Mouse (Mus musculus) left cerebral cortex, postnatal 4 days (tissue): ENCODE data around the gene 5730522E02Rik. TPM values are rescaled to one million over a fixed set of nuclear protein-coding genes. Genes with fewer than 3 reads are reported as not detected.

ENCODE experiments used
- DNase-seq: peaks from one replicate; pipeline ENCODE4 v3.0.0-alpha.2; 2022
- intact Hi-C: fragments of 180-260 bp; cut with DNase I; formaldehyde crosslinking; loops from one replicate; pipeline ENCODE4 v1.15.1; 2025
- total RNA-seq, 2 experiments: library from RNA; stranded (reverse); gene quantifications; 2 replicates each; pipeline ENCODE4 v1.2.3; 2021

Gene 5730522E02Rik
- total RNA-seq, 2 experiments from 2014 or later, result 22.6 to 24.0 TPM

DNA sequence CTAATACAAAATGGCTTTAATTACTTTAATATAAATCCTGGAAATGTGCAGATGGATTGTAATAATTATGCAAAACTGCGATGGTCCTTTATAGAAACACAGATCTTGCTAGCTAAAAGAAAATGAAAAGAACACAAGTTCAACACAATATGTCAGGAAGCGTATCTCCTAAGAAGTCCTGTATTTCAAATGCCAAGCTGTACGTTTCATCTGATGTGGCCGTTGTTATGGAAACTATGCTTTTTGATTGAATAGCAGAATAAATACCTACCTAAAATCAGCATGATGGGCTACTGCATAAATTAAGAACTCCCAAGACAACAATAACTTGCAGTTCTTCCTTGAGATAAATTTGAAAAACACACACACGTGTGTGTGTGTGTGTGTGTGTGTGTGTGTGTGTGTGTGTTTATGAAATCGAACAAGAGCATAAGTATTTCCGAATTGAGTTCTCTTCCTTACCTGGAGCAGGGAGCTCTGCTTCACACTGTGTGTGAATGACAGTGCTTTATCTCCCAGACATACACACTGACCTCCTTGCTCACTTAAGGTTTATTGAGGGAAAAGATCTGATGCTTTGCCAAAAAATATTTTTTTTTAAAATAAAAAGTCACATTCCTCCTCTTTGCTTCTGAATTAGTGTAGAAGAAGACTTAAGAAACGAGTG is 149.0 kb downstream of the 5730522E02Rik start:
- no peak for DNase-seq
- intact Hi-C loops, result no loop called here

DNA sequence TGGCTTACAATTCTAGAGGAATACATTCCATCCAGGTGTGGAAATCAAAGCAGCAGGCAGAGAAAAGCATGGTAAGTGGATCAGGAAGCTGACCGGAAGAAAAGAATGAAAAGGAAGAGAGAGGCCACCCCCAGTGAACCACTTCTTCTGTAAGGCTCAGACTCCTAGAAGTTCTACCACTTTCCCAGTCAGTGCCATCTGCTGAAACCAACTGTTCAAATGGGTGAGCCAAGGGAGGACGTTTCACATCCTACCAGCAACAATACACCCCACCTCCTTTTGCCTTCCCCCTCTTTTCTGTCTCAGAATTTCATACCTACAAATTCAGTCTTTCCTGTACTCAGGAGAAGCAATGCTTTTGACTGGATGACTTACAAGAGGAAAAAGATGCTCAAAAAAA is 197.0 kb downstream of the 5730522E02Rik start:
- intact Hi-C loops, result no loop called here
- DNase-seq, result no peak

DNA sequence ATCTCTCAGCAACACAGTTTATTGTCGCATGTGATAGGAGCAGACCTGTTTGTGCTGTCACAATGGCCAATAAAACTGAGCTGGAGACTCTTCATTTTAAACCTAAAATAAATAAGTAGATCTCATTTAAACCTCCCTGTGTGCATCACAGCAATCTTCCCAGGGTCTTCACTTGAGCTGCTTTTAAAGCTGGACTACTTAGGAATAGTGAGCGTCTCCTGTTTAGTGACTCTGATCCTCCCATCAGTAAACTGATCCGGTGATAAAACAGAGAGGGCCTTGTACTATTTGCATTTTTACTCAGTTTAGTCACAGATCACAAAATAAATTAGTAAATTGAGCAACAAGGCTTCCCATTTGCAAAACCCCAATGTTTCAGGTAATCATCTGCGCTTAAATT is 206.5 kb downstream of the 5730522E02Rik start:
- intact Hi-C loops, result no loop called here
- no peak for DNase-seq

DNA sequence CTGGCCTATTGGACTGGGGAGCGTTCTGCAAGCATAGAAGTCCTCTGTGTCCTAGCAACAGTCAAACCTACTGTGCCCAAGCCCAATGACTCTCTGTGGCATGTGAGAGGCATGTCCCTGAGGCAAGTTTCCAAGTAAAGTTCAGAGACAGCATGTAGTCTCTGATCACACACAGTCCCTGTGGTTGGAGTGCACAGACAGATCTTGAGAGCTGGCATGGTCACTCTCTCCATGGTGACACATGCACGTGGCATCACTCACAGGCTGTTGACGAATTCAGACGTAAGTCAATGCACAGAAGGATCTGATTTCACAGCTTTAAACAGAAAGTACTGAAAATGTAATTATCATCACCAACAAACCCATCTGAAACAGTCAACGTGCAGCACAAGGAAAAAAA is 210.8 kb downstream of the 5730522E02Rik start:
- no peak for DNase-seq
- intact Hi-C loops, result no loop called here

DNA sequence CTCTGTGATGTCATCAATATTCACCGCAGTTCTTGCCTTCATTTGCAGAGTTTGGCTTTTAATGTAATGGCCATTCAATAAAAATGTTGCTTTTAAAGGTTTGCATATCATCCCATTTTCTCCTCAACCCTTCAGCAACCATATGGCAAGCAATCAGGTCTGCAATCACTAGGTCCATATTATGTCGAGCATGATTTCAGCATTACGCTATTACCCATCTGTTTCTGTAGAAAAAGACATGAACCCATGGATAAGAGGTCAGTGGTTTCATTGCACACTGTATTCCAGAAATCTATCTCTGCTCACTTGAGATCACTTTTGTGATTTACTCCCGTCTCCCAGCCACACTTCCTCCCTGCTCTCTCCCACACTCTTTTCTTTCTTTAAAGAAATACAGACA is 213.1 kb downstream of the 5730522E02Rik start:
- no peak for DNase-seq
- intact Hi-C loops, result no loop called here

DNA sequence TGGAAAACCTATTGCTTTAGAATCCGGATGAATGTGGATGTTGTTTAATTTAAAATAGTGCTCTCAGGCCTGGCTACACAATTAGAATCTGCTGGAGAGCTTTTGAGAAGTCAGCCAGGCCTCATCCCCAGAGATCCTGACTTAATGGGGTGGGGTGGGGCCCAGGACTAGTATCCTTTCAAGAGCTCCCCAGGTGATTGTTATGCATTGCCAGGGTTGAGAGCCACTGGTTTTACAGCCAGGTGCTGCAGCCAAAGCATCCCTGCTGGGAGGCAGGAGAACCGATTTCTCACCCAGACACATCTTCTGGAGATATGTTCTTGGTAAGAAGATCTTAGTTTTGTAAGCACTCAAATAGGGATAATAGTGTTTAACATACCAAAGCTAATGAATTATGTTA is 216.4 kb downstream of the 5730522E02Rik start:
- intact Hi-C loops, result no loop called here
- DNase-seq, result no peak

DNA sequence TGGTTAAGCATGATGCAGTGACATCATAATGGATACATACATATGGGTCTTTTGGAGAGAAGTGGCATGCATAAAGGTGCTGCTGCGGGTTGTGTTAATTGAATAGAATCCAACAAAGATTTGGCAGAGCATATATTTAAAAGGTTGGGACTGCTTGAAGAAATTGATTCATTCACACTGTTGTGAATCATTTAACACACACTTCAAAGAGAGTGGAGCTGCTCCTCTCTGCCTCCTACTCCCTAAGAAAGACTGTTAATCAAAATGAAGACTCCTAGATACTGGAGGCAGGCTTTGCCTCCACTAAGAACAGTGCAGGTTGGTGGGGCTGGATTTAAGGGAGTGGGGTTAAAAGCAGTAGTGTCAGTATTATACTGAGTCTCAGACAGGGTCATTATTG is 218.3 kb downstream of the 5730522E02Rik start:
- DNase-seq, result no peak
- intact Hi-C loops, result no loop called here

DNA sequence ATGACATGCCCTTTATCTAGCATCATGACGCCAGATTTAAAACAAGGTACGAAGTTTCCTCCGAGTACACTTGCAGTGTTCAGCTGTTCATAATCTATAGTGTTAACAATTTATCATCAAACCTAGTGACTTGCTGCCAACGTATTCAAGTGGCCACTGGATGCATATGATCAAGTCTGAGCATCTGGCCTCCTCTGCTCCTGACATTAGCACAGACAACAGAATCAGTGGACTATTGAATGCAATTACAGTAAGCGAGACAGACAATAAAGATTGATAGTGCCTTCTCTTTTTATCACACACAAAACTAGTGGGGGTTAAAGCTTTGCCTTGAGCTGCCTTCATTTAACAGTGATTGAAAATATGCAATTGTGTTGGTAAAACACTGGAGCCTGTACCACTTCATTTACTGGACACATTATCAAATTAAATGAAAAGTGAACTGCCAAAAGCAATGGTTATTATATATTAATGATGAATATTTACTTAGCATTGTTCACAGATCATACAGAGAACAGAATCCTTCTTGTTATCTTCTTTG is 231.8 kb downstream of the 5730522E02Rik start:
- intact Hi-C loops, result no loop called here
- DNase-seq, result no peak

DNA sequence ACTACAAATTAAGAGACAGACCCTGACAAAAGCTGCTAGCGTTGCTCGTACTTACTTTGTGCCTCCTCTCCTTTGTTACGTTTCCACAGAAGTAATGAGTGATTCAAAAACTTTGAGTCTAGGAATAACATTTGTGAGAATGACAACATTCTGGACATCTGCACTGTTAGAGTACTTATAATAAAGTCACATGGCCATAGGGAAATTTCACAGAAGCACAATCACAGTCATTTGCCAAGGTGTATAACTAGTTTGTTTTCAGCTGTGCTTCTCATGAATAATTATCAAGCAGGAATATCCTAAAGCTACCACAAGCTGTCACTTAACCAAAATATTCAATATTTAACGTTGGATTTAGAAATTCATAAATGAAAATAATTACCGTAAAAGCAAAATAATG is 269.1 kb downstream of the 5730522E02Rik start:
- DNase-seq, result no peak
- intact Hi-C loops, result no loop called here

DNA sequence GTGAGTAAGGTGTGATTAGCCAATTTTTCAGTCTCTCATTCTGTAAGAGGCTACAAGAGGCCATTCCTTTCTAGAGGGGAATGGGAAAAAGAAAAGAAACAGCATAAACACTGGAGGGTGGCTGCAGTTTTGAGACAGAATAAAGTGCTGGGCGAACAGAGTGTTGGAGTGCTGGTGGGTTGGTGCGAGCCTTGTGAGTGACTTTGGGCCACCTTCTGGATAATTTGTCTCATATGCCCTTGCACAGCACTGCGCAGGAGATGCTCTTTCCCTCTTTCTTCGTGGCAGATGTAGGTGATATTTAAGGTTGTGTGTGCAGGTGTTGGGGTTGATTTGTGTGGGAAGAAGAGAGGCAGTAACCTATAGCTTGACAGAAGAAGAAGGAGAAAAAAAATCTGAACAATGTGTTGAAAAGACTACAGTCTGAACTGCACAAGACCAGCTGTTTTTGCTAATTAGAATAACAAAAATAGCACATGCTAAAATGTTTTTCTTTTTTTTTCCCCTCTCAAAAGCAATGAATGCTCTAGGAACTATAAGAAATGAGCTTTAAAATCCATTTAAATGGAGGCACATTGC is 269.8 kb downstream of the 5730522E02Rik start:
- DNase-seq, result no peak
- intact Hi-C loops, result no loop called here

DNA sequence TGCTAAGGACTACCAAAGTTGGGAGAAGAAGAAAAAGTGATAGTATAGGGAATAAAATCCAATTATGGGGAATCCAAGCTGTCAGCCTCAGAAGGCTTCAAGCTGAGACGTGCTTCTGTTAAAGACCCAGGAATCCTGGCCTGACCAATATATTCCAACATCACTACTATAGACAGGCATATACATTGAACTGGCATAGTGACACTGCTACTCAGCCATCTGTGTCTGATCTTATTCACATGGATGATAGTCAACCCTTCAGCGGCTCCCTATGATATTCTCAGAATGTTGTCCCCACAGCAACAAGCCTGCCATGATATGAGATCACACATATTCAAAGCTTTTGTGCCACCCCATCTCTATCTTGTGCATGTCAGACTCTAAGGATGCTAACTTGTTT is 284.3 kb downstream of the 5730522E02Rik start:
- intact Hi-C loops, result no loop called here

DNA sequence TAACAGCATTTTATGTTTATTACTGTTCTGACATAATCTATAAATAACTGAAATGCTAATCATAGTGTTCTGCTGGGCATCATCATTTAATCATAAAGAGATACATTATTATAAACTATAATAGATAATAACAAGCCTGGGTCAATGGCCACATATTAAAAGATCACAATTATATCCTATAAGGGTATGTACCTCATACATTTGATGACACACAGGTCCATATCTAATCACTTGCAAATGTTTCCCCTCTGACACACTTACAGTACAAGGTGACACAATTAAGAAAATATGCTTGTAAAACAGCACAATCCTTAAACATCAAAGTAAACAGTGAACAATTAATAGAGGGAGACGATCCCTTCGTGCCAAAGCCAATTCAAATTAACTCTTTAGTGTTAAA is 308.2 kb downstream of the 5730522E02Rik start:
- no peak for DNase-seq
- intact Hi-C loops, result no loop called here

More for the DNA sequence above, 284.3 kb downstream of the 5730522E02Rik start:
- DNase-seq, result no peak

DNA sequence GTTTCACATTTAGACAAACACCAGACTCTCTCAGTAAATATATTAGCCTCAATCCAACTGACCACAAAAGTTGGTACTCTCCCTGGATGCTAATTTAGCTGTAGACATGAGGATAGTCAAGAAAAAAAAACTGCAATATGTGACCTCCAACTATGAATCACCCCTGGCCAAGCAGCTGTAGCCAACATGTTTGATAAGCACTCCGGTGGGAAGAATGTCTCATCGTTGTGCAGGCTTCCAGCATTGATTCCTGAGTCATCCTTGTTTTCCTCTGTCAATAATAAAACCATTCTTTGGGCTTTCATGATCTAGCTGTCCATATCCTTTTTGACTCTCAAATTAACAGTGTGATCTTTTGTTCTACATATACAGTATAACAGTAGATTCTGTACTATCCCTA is 308.9 kb downstream of the 5730522E02Rik start:
- DNase-seq, result no peak

DNA sequence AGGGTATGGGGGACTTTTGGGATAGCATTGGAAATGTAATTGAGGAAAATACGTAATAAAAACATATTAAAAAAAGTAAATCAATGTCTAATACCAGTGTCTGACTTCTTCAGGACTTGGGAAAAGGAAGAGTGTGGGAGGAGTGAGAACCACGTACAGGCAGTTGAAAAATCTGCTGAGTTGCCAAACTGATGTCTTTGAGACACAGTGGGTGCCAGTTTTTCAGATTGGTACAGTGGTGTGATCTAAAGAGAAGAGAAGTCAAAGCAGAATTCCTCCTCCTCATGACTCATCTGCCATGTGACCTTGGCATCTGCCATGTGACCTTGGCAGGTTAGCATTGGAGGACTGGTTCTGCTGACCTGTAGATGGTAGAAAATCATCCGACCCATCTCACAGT is 316.7 kb downstream of the 5730522E02Rik start:
- intact Hi-C loops, result no loop called here
- no peak for DNase-seq

More for the DNA sequence above, 308.9 kb downstream of the 5730522E02Rik start:
- intact Hi-C loops, result no loop called here

DNA sequence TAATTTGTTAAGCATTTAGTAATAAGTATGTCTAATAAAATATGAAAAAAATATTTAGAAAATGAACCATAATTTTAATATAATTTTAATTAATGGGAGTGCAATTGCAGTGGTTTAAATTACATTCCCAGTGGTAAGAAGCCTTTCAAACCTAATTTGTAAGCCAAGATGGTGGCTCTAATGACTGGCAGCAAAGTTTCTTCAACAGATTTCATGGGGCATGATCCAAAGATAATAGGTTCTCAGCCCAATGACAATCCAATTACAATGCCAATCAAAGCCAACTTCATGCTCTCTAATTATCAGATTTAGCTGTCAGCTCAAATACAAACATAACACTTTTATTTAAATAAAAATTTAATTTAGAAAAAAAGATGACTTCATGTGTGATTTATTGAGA is 337.6 kb downstream of the 5730522E02Rik start:
- intact Hi-C loops, result no loop called here
- DNase-seq, result no peak

DNA sequence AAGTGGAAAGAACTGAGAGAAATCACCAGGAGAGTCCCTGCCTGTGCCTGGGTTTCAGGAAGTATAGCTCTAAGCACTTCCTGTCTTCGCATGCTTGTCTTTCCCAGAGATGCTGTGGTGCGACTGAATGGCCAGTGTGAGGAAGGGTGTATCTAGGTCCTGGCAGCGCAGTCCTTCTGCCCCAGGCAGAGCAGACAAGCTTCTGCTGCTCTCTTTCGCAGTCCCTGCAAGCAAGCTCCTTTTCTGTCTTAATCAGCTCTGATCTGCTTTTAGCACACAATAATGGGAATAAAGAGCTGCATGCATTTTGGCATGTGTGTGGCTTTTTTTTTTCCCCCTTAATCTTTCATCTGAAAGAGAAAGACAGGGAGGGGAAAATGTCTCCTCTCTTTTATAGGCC is 338.2 kb downstream of the 5730522E02Rik start:
- peak; percentile 3 for DNase-seq
- intact Hi-C loops, result no loop called here

DNA sequence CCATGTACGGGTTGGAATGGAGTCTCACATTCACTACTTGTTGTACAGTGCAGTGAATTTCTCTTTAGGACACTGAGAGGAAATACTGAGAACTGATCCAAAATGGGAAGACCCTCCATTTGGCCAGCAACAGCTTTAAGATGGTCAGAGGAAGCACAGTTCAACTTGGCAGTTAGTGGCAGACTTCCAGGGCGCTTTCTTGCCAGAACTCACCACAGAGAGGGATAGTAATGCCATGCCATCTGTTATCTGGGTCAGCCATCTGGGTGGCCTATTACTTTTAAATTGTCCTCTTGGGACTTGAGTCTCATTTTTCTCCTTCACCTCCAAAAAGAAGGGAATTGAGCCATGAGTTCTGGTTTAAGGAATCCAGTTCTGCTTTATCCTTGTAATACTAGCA is 344.3 kb downstream of the 5730522E02Rik start:
- intact Hi-C loops, result no loop called here
- DNase-seq, result peak; percentile 86

DNA sequence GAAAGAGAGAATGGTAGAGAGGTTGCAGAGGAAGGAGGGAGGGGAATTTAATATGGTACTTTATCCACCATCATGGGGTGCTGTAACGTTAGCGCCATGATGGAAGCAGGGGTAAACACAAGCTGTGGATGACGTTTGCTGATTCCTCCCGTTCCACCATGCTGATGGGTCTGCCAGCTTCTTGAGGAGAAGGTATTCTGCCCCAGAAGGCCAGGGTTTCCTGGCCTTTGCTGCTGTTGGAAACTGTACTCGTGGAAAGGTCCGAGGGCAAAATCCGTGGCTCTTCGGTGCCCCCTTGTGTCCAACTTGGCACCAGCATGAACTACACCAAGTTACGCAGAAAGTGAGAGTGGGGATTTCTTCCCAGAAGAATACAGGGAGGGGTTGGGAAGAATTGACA is 347.9 kb downstream of the 5730522E02Rik start:
- peak; percentile 84 for DNase-seq

DNA sequence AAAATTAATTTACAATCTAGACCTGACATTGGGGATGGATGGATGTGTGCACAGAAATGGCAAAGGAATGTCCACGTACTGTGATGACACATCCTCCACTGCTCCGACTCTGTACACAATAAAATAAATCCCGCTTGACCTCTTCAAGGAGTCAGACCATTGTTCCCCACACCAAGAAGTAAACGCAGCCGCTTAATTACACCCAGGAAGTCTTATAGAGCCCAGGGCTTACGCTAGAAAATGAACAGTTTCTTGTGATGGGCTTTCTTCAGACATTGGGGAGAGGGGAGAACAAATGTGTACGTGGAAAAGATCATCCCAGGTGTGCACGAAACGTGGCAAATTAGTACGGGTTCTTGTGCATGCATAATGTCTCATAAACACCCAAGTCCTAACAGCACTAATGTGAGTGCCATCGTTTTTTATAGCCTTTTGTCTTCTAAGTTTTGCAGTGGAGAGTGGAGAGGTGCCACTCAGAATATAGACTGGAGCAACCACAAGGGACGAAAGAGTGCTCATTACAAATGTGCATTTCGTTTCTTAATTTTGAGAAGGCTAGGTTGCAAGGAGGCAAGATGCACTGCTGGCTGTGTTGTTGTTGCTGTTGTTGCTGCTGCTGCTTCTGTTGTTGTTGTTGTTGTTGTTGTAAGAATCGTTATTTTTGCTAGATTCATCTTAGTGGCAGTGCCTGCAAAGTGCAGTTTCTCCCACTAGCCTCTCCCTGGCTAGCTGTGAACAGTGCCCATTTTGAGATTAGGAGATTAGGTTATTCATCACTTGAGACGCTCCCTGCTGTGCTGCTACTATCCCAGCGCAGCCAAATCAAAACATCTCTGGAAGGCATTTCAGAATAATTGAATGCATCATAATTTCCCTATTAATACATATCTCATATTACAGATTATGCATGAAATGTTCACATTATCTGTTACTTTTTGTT is 353.7 kb downstream of the 5730522E02Rik start:
- no peak for DNase-seq
- intact Hi-C loops, result loop anchor here (5.0 to 10.0 kb wide), 2 partner anchors 218 to 1780 kb away; partner anchors contain the start of genes A830031A19Rik and Bcl11a

More for the DNA sequence above, 347.9 kb downstream of the 5730522E02Rik start:
- intact Hi-C loops, result no loop called here

DNA sequence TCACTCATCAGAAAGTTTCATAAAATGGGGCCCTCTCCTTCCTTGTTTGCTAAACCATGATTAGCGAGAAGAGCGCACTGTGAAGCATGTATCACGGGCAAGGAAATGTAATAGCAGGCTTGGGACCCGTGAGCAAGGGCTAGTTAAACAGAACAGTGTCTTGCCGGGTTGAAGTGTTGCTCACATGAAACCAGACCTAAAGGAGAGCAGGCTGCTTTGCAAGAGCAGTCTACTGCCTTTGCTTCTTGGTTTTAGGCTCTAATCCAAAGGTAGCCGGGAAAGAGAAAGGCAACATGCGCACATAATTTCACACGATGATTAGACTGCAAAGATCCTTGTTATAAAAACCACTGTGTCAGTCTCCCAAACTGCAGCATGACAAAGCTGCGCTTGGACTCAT is 354.8 kb downstream of the 5730522E02Rik start:
- intact Hi-C loops, result loop anchor here (5.0 to 10.0 kb wide), 2 partner anchors 219 to 1778 kb away; partner anchors contain the start of genes A830031A19Rik and Bcl11a

DNA sequence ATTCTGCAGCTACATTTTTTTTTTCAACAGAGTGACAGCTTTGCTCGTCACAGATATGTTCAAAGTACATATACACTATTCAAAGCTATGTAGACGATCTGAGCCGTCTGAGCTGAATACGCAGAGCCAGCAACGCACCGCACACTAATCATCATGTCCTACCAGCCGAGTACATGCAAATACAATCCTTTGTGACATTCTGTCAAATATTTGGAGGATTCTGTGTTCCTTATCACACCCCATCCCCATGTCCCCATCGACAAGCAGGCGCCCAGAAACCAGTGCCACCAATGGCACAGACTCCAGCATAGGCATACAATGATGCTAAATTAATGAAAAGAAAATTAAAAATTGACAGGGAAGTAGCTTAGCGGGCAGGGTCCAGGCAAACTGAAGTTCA is 356.3 kb downstream of the 5730522E02Rik start:
- intact Hi-C loops, result loop anchor here (10.0 kb wide), 1 partner anchor 221 kb away; no protein-coding TSS in a partner anchor
- peak; percentile 1 for DNase-seq

More for the DNA sequence above, 354.8 kb downstream of the 5730522E02Rik start:
- peak; percentile 6 for DNase-seq
